In the genomic region with DNA sequence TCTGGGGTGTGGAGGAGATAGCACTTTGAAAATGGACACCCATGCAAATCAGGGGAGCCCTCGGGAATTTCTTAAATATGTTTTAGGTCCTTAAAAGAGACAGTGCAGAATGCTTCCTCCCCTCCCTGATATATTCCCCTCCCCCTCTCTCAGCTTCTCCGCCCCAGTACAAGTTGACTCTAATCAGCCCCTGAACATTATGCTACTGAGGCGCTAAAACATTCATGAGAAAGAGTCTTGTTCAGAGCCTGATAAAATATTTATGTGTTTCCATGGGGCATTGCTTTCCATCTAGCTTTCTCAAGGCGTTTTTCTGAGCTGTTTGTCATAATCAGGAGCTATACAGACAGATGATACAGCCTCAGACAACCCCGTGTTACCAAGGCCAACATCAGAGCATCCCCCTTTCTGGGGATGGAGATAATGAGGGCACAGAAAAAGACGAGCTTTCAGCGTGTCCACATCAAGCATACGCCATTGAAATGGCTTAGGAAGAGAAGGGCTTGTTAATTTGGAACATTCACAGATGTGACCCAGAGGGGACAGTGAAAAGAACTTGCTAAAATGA, we compare ENCODE assay signal across 24 mouse cellular contexts. TPM values are rescaled to one million over a fixed set of nuclear protein-coding genes. Genes with fewer than 3 reads are reported as not detected.
DNase-seq lines count a peak whose midpoint lies in the region; ATAC-seq lines count a peak whose summit lies in the region.
"Had no signal": no experiment of that assay in that cellular context is flagged by ENCODE, and none has a peak within 500 bp of the region (broad histone marks: within the 10 kb centered on the region; RNA-seq: fewer than 3 reads in every experiment).

No protein-coding gene starts in this region.

- WGBS in hindbrain, embryonic 13.5 days, result 46% methylated on average over 8 of the region's 8 CpGs
- WGBS in hindbrain, embryonic 16.5 days, result 37% methylated on average over 8 of the region's 8 CpGs
- WGBS in hindbrain, embryonic 14.5 days, result 27% methylated on average over 8 of the region's 8 CpGs
- whole genome bisulfite sequencing in midbrain, embryonic 13.5 days, result 30% methylated on average over 8 of the region's 8 CpGs
- WGBS in neural tube, embryonic 13.5 days, result 39% methylated on average over 8 of the region's 8 CpGs

- no peak overlapping the region for H3K4me2 ChIP-seq in hindbrain, embryonic 13.5 days
- H3K4me2 ChIP-seq in hindbrain, embryonic 16.5 days (ENCODE audit: low read length), result no peak overlapping the region
- H3K4me2 ChIP-seq in hindbrain, embryonic 14.5 days (replicated peaks), result no peak overlapping the region
- H3K4me2 ChIP-seq in midbrain, embryonic 13.5 days (replicated peaks), result 0 out of 2 replicates have a peak overlapping the region, but pooled peaks have one; percentile 23
- no peak overlapping the region for H3K4me2 ChIP-seq in neural tube, embryonic 13.5 days
- H3K4me2 ChIP-seq: heart, embryonic 13.5 days; kidney, embryonic 15.5 days; limb, embryonic 13.5 days; liver, embryonic 12.5 days had no signal

- no peaks in the 10 kb centered on the region for H3K27me3 ChIP-seq in hindbrain, embryonic 13.5 days
- H3K27me3 ChIP-seq in hindbrain, embryonic 16.5 days (replicated peaks; ENCODE audit: control insufficient read depth, insufficient read depth, low read length), result no peaks in the 10 kb centered on the region
- H3K27me3 ChIP-seq in hindbrain, embryonic 14.5 days (ENCODE audit: control insufficient read depth, insufficient read depth, low read length), result no peaks in the 10 kb centered on the region
- no peaks in the 10 kb centered on the region for H3K27me3 ChIP-seq in midbrain, embryonic 13.5 days
- no peaks in the 10 kb centered on the region for H3K27me3 ChIP-seq in neural tube, embryonic 13.5 days

- H3K9ac ChIP-seq in hindbrain, embryonic 13.5 days, result no peak overlapping the region
- no peak overlapping the region for H3K9ac ChIP-seq in hindbrain, embryonic 16.5 days (ENCODE audit: low read depth, low read length)
- no peak overlapping the region for H3K9ac ChIP-seq in hindbrain, embryonic 14.5 days
- H3K9ac ChIP-seq in midbrain, embryonic 13.5 days (replicated peaks), result no peak overlapping the region
- H3K9ac ChIP-seq in neural tube, embryonic 13.5 days, result no peak overlapping the region
- H3K9ac ChIP-seq: heart, embryonic 13.5 days; kidney, embryonic 15.5 days; limb, embryonic 13.5 days; liver, embryonic 12.5 days had no signal

- H3K9me3 ChIP-seq in hindbrain, embryonic 13.5 days, result no peaks in the 10 kb centered on the region
- no peaks in the 10 kb centered on the region for H3K9me3 ChIP-seq in hindbrain, embryonic 16.5 days (ENCODE audit: control insufficient read depth, low read length)
- H3K9me3 ChIP-seq in hindbrain, embryonic 14.5 days (ENCODE audit: control insufficient read depth, low read length), result no peaks in the 10 kb centered on the region
- H3K9me3 ChIP-seq in midbrain, embryonic 13.5 days, result no peaks in the 10 kb centered on the region
- H3K9me3 ChIP-seq in neural tube, embryonic 13.5 days, result no peaks in the 10 kb centered on the region
- H3K9me3 ChIP-seq: heart, embryonic 13.5 days; kidney, embryonic 15.5 days; limb, embryonic 13.5 days; liver, embryonic 12.5 days had no signal

- peaks cover 24% of the 10 kb centered on the region for H3K4me1 ChIP-seq in hindbrain, embryonic 13.5 days (replicated peaks)
- no peaks in the 10 kb centered on the region; the same call in 1 of the 2 replicates for H3K4me1 ChIP-seq in hindbrain, embryonic 16.5 days (ENCODE audit: control insufficient read depth, insufficient read depth, low read depth, low read length)
- peaks cover 9% of the 10 kb centered on the region for H3K4me1 ChIP-seq in hindbrain, embryonic 14.5 days (replicated peaks; ENCODE audit: control insufficient read depth, insufficient read depth, low read length)
- peaks cover 42% of the 10 kb centered on the region for H3K4me1 ChIP-seq in midbrain, embryonic 13.5 days (replicated peaks)
- peaks cover 31% of the 10 kb centered on the region for H3K4me1 ChIP-seq in neural tube, embryonic 13.5 days (replicated peaks)
- H3K4me1 ChIP-seq: liver, embryonic 12.5 days had no signal

- H3K4me3 ChIP-seq in hindbrain, embryonic 13.5 days, result no peak overlapping the region
- H3K4me3 ChIP-seq in hindbrain, embryonic 16.5 days (ENCODE audit: low read length), result no peak overlapping the region
- H3K4me3 ChIP-seq in hindbrain, embryonic 14.5 days (replicated peaks; ENCODE audit: low read length), result no peak overlapping the region
- H3K4me3 ChIP-seq in midbrain, embryonic 13.5 days (replicated peaks), result no peak overlapping the region
- no peak overlapping the region for H3K4me3 ChIP-seq in neural tube, embryonic 13.5 days
- H3K4me3 ChIP-seq: heart, embryonic 13.5 days; kidney, embryonic 15.5 days; limb, embryonic 13.5 days; liver, embryonic 12.5 days had no signal

- H3K27ac ChIP-seq in hindbrain, embryonic 13.5 days, result peak overlapping the region; percentile 66
- no peak overlapping the region for H3K27ac ChIP-seq in hindbrain, embryonic 16.5 days (ENCODE audit: low read depth, low read length)
- peak overlapping the region; percentile 55 for H3K27ac ChIP-seq in hindbrain, embryonic 14.5 days
- H3K27ac ChIP-seq in midbrain, embryonic 13.5 days, result peak overlapping the region; percentile 85
- peak overlapping the region; percentile 49 for H3K27ac ChIP-seq in neural tube, embryonic 13.5 days (replicated peaks)
- H3K27ac ChIP-seq: heart, embryonic 13.5 days; kidney, embryonic 15.5 days; limb, embryonic 13.5 days; liver, embryonic 12.5 days; stomach, postnatal 0 days had no signal

- no peak for DNase-seq in hindbrain, embryonic 14.5 days (ENCODE audit: low spot score)
- no peak for DNase-seq in frontal cortex, postnatal 14 days (ENCODE audit: low spot score in 2 of 2)
- DNase-seq in lung, adult 18-20 months, result no peak
- DNase-seq: adrenal gland, postnatal 14 days; cerebellum, adult 9-10 months; gastrocnemius, postnatal 10 days; heart, adult 18-20 months; heart, postnatal 14 days; kidney, adult 11 months; kidney, postnatal 36 days; lung, adult 2 months; lung, postnatal 14 days; right cerebral cortex, postnatal 14 days; thymus, adult 2 months had no signal

- no peak for ATAC-seq in hindbrain, embryonic 13.5 days (ENCODE audit: low FRiP score)
- ATAC-seq in hindbrain, embryonic 16.5 days, result no peak
- peak; percentile 53; the same call in 1 of the 2 replicates for ATAC-seq in hindbrain, embryonic 14.5 days (ENCODE audit: low FRiP score)
- ATAC-seq in midbrain, embryonic 13.5 days, result peak; percentile 85
- ATAC-seq in neural tube, embryonic 13.5 days (ENCODE audit: low read depth), result peak; percentile 21; the same call in 1 of the 2 replicates
- ATAC-seq: liver, embryonic 12.5 days had no signal

- H3K36me3 ChIP-seq in hindbrain, embryonic 13.5 days, result no peaks in the 10 kb centered on the region
- H3K36me3 ChIP-seq in hindbrain, embryonic 16.5 days (ENCODE audit: control insufficient read depth, insufficient read depth, low read length), result no peaks in the 10 kb centered on the region
- H3K36me3 ChIP-seq in hindbrain, embryonic 14.5 days (replicated peaks; ENCODE audit: control insufficient read depth, insufficient read depth), result no peaks in the 10 kb centered on the region
- H3K36me3 ChIP-seq in midbrain, embryonic 13.5 days, result no peaks in the 10 kb centered on the region
- no peaks in the 10 kb centered on the region for H3K36me3 ChIP-seq in neural tube, embryonic 13.5 days
- H3K36me3 ChIP-seq: heart, embryonic 13.5 days; kidney, embryonic 15.5 days; limb, embryonic 13.5 days; liver, embryonic 12.5 days had no signal

RNA-seq across cellular contexts. Expression of gene Gpr156, which starts 4.6 kb away (rescaled TPM):
- 5.0 TPM in 2 replicates for polyA plus RNA-seq in hindbrain, embryonic 13.5 days (2015; fragmentation: Nextera tagmentation; extraction: Ambion mirVana)
- 3.2 and 3.9 TPM in 2 replicates for polyA plus RNA-seq in hindbrain, embryonic 16.5 days (2015; fragmentation: Nextera tagmentation; extraction: Ambion mirVana)
- 3.5 and 3.9 TPM in 2 replicates for polyA plus RNA-seq in hindbrain, embryonic 14.5 days (2014; fragmentation: Nextera tagmentation; extraction: Ambion mirVana)
- 8.2 and 9.4 TPM in 2 replicates for polyA plus RNA-seq in midbrain, embryonic 13.5 days (2015; fragmentation: Nextera tagmentation; extraction: Ambion mirVana)
- 6.1 and 6.9 TPM in 2 replicates for polyA plus RNA-seq in neural tube, embryonic 13.5 days (2015; fragmentation: Nextera tagmentation; extraction: Ambion mirVana)
- polyA plus RNA-seq: liver, embryonic 12.5 days had no signal

RNA-seq across cellular contexts. Expression of gene Lrrc58, which starts 52.7 kb away (rescaled TPM):
- 46.1 and 49.0 TPM in 2 replicates for polyA plus RNA-seq in hindbrain, embryonic 13.5 days (2015; fragmentation: Nextera tagmentation; extraction: Ambion mirVana)
- 45.3 and 48.1 TPM in 2 replicates for polyA plus RNA-seq in hindbrain, embryonic 16.5 days (2015; fragmentation: Nextera tagmentation; extraction: Ambion mirVana)
- polyA plus RNA-seq in hindbrain, embryonic 14.5 days (2014; fragmentation: Nextera tagmentation; extraction: Ambion mirVana), result 57.1 and 59.9 TPM in 2 replicates
- polyA plus RNA-seq in midbrain, embryonic 13.5 days (2015; fragmentation: Nextera tagmentation; extraction: Ambion mirVana), result 41.3 and 43.1 TPM in 2 replicates
- 54.9 and 59.0 TPM in 2 replicates for polyA plus RNA-seq in neural tube, embryonic 13.5 days (2015; fragmentation: Nextera tagmentation; extraction: Ambion mirVana)

RNA-seq across cellular contexts. Expression of gene Gm36028, which starts 60.0 kb away (rescaled TPM):
- not detected in 2 replicates for polyA plus RNA-seq in hindbrain, embryonic 13.5 days (2015; fragmentation: Nextera tagmentation; extraction: Ambion mirVana)
- polyA plus RNA-seq in hindbrain, embryonic 16.5 days (2015; fragmentation: Nextera tagmentation; extraction: Ambion mirVana), result 0.19 TPM in 1 of 2 replicates, not detected in the other
- not detected in 2 replicates for polyA plus RNA-seq in hindbrain, embryonic 14.5 days (2014; fragmentation: Nextera tagmentation; extraction: Ambion mirVana)
- 0.19 and 0.24 TPM in 2 replicates for polyA plus RNA-seq in midbrain, embryonic 13.5 days (2015; fragmentation: Nextera tagmentation; extraction: Ambion mirVana)
- polyA plus RNA-seq in neural tube, embryonic 13.5 days (2015; fragmentation: Nextera tagmentation; extraction: Ambion mirVana), result 0.24 TPM in 1 of 2 replicates, not detected in the other
- polyA plus RNA-seq: embryonic facial prominence, embryonic 14.5 days; liver, embryonic 12.5 days had no signal

Comparison
In these comparisons a context has a peak if more than half of its experiments do, and no peak if none do; other contexts are left out.
1. ATAC-seq: peak in hindbrain, embryonic 14.5 days (single experiment), midbrain, embryonic 13.5 days (single experiment) and neural tube, embryonic 13.5 days (single experiment); none in hindbrain, embryonic 13.5 days (single experiment) and hindbrain, embryonic 16.5 days (single experiment).